Mouse (Mus musculus): ENCODE measurements around the gene Pafah1b1.

Pafah1b1 gene

DNA sequence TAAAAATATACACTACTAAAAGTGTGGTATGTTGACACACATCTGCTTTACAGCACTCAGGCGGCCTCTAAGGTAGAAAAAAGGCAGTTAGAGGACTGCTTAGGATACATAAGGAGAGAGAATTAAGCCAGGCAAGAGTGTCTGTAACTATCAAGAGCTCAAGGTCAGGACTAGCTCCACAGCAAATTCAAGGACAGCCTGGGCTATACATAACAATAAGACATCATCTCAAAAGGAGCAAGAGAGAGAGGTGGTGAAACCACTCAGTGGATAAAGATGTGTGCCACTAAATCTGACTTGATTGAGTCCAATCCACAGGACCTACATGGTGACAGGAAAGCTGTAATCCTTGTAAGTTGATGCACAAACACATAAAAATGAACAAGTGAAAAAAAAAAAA lies 3.8 kb downstream of the Pafah1b1 start:
- DNase-seq, result no peak

- DNase-seq, result no peak
Observed at GRCm38 (mm10) chr11:74715971-74716525, 8.4 kb downstream of the Pafah1b1 start.

- DNase-seq, result no peak
Observed at GRCm38 (mm10) chr11:74710671-74711070, 13.8 kb downstream of the Pafah1b1 start.

DNA sequence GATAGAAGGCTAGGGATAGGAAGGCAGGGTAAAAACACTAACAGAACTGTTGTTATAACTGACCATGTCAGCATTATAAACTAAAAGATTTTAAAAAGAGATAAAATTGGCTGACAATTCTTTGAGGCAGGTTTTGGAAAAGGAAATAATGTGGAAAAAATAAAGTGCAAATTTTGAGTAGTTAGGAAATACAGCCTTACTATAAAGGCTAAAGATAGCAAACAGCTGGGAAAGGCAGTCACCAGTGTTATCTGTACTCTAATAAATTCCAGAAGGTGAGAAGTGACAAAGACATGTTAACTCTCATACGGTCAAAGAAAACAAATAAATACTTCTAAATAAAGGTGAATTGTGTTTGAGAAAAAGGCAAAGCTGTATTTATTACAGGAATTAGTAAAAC lies 15.7 kb downstream of the Pafah1b1 start:
- DNase-seq, result no peak

DNA sequence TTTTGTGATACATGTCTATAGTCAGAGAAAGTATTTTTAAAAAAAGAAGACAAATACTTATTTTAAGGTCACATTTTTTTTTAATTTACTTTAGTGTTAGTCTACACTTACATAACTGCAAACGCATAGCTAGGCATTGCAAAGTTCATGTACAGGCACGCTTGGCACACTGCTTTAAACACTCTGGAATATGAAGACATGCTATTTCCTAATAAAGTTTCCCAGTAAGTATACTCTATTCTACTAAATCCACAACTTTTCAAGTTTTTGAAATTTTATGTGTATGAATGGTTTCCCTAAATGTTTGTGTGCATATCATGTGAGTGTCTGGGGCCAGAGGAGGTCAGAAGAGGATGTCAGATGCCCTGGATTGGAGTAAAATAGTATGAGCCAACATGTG lies 20.4 kb downstream of the Pafah1b1 start:
- no peak for DNase-seq

GRCm38 (mm10) chr11:74699505-74699904 lies 25.0 kb downstream of the Pafah1b1 start:
- no peak for DNase-seq

GRCm38 (mm10) chr11:74692151-74692550 lies 32.3 kb downstream of the Pafah1b1 start:
- DNase-seq, result no peak

- DNase-seq, result no peak
Observed at GRCm38 (mm10) chr11:74675156-74675555, 49.3 kb downstream of the Pafah1b1 start.

DNA sequence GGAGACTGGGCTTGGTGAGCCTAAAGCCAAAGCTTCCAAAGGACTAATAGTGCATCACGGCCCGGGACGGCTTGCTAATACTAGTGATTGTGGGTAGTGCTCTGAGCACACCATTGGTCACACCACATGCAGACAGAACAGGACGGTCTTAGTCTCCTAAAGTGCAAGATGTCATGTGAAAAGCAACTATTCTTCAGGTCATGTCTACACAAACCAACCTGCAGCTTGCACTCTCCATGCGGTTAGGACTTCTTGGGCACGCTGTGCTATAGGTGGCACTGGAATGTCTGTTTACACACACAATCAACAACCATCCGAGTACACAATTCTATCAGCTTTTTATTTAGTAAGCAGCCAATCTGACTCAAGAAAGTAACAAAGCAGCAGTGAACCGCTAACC lies 49.8 kb downstream of the Pafah1b1 start:
- DNase-seq, result no peak

GRCm38 (mm10) chr11:74673561-74673960 lies 50.9 kb downstream of the Pafah1b1 start:
- no peak for DNase-seq

DNA sequence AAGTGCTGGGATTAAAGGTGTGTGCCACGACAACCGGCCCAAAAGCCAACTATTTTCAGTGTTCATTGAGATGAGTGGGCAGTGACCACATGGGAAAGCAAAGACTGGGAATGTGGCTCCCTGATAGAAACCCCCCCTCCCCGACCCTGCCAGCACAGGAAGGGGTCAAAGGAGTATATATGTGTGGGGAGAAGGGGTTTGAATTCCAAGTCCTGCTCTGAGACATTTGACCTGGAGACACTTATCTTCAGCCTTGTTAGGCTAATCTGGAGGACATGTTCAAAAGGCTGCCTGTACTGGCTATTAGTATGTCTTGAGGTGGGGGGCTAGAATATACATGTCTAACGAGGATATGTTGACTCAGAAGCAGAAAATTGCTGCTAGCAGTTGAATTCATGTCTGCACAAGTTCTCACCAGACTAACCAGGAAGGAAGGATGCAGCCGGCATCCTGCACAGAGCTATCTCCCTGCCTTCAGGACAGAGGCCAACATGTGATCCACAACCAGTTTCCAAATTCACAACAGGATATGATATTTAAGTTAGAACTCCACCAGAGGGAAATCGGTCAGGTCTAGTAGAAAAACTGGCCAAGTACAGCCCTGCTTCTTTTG lies 51.5 kb downstream of the Pafah1b1 start:
- no peak for DNase-seq

- no peak for DNase-seq
Observed at GRCm38 (mm10) chr11:74671839-74672238, 52.6 kb downstream of the Pafah1b1 start.

- no peak for DNase-seq
Observed at GRCm38 (mm10) chr11:74671013-74671412, 53.5 kb downstream of the Pafah1b1 start.

DNA sequence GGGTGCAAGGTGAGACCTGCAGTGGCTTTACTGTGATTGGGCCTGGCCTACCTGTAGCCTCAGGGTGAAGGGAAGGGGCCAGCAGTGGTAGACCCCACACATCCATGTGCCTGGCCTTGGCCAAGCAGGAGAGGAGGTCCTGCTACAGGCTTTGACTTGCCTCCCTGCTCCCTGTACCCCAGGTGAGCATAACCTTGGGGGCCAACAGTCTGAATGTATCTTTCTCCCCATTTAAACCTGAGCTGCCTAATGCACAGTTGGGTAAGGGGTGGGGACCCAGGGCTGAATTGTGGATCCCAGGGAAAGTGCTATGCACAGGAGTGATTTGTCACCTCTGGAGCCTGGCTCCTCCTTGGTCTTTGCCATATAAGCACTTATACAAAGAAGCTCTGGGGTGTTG lies 54.3 kb downstream of the Pafah1b1 start:
- DNase-seq, result no peak

GRCm38 (mm10) chr11:74668971-74669370 lies 55.5 kb downstream of the Pafah1b1 start:
- no peak for DNase-seq

GRCm38 (mm10) chr11:74668466-74668865 lies 56.0 kb downstream of the Pafah1b1 start:
- DNase-seq, result no peak

DNA sequence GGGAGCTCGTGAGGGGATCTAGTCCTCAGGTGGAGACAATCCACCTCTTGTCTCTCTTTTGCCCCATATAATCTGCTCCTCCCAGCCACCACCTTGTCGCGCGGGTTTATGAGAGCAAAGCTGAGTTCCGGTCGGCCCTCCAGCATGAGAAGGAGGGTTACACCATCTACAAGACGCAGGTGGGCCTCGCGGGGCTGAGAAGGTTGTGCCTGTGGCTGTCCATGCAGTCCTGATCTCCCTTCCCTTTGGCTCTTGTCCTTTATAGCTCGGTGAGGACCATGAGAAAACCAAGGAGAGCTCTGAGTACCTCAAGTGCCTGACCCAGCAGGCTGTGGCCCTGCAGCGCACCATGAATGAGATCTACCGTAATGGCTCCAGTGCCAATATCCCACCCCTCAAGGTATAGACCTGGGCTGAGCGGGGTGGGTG lies 56.9 kb downstream of the Pafah1b1 start:
- DNase-seq, result no peak

GRCm38 (mm10) chr11:74666776-74667581 lies 57.5 kb downstream of the Pafah1b1 start:
- no peak for DNase-seq

DNA sequence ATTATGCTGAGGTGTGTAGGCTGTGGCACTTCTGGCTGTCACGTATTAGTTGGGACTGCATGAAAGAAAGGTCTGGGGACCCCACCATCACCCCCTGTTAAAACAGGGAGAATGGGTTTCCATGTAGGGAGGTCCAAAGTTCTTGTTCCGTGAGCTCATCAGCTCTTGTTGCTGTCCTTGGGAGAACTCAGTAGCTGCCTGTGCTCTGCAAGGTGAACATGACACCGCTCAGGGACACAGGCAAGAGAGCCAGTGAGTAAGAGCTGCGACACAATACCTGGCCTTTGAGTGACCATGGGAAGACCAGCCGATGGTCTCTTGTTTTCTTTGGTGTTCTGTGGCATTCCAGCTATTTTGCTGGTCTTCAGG lies 58.2 kb downstream of the Pafah1b1 start:
- DNase-seq, result no peak

DNA sequence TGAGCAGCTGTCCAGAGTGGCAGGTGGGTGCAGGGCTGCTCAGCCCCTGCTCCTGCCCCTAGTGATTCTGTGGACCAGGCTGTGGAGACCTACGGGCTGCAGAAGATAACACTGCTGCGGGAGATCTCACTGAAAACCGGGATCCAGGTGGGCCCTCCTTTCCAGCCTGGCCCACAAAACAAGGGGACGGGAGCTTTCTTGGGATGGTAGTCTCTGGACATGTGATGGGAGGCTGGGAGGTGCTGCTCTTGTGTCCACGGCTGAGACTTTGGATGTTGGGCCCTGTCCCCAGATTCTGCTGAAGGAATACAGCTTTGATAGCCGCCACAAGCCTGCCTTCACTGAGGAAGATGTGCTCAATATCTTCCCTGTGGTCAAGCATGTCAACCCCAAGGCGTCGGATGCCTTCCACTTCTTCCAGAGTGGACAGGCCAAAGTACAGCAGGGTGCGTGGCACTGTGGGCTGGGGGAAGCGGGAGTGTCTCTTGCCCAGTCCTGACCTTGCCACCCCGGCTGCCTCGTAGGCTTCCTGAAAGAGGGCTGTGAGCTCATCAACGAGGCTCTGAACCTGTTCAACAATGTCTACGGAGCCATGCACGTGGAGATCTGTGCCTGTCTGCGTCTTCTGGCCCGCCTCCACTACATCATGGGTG lies 58.7 kb downstream of the Pafah1b1 start:
- DNase-seq, result no peak

DNA sequence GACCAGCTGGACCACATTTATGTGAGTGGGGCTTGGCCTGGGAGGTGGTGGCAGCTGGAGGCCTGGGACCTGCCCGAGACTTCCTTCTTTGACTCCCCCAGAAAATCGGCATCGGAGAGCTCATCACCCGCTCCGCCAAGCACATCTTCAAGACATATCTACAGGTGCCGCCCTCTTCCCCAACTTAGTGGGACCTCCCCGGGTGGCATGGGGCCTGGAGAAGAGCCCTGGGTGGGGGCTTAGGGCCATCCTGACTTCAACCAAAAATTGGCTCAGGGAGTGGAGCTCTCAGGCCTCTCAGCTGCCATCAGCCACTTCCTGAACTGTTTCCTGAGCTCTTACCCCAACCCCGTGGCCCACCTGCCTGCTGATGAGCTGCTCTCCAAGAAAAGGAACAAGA lies 59.6 kb downstream of the Pafah1b1 start:
- no peak for DNase-seq

DNA sequence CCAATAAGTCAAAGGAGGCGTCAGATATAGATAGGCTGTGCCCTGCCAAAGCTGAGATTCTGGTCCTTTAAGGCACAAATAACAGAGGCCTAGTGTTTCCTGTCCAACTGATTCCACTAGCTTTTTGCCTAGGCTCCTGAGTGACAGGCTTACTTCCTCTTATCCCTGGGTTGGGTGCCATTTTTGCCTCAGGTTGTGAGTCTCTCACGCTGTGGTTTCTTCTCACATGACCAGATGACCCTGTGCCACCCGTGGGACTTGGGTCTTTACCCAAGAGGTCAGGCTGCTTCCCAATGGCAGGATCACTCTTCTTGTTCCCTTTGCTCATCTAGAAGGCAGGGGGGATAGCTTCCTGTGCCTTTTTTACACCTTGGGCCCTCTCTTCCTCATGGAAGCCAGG lies 60.2 kb downstream of the Pafah1b1 start:
- DNase-seq, result no peak

- DNase-seq, result no peak
Observed at GRCm38 (mm10) chr11:74662221-74662620, 62.2 kb downstream of the Pafah1b1 start.

DNA sequence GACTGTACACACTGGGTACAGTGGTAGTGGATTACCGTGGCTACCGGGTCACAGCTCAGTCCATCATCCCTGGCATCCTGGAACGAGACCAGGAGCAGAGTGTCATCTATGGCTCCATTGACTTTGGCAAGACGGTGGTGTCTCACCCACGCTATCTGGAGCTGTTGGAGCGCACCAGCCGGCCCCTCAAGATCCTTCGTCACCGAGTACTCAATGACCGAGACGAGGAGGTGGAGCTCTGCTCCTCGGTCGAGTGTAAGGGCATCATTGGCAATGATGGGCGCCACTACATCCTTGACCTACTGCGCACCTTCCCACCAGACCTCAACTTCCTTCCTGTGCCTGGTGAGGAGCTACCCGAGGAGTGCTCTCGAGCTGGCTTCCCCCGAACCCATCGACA lies 62.8 kb downstream of the Pafah1b1 start:
- no peak for DNase-seq

Data from thymus, adult 18-20 months (tissue).